Mouse (Mus musculus) cerebellum, adult 2 months (tissue): Measurements from ENCODE around the gene Igdcc3. TPM values are rescaled to one million over a fixed set of nuclear protein-coding genes. Genes with fewer than 3 reads are reported as not detected.

Source experiments
- DNase-seq, 2 experiments: peaks; one replicate each; pipeline ENCODE4 v3.0.0; 2021
- H3K27ac ChIP-seq: fragments of 200-500 bp; 2 replicates; pipeline ENCODE4 v1.5.1; 2012; ENCODE audit warnings: low read length, control low read depth, inconsistent platforms; ENCODE audit not compliant: insufficient read depth
- H3K27me3 ChIP-seq: fragments of 200-500 bp; 2 replicates; pipeline ENCODE4 v1.6.1; 2012; ENCODE audit warnings: inconsistent platforms, mild to moderate bottlenecking, low read length, moderate library complexity; ENCODE audit not compliant: control insufficient read depth, insufficient read depth
- H3K4me1 ChIP-seq: fragments of 200-500 bp; 2 replicates; pipeline ENCODE4 v1.6.1; 2011; ENCODE audit warnings: low read length; ENCODE audit not compliant: control insufficient read depth, insufficient read depth
- H3K4me3 ChIP-seq: fragments of 200-500 bp; replicated peaks from 2 replicates; pipeline ENCODE3; 2011; ENCODE audit warnings: mild to moderate bottlenecking, low read depth, low read length, control low read depth; ENCODE audit not compliant: insufficient read depth
- CTCF ChIP-seq: fragments of 200-500 bp; IDR thresholded peaks from 2 replicates; pipeline ENCODE4 v1.5.1; 2011; ENCODE audit warnings: low read depth, mild to moderate bottlenecking, control low read depth, low read length, moderate library complexity, borderline replicate concordance; ENCODE audit not compliant: insufficient read depth
- POLR2A ChIP-seq: fragments of 200-500 bp; IDR thresholded peaks from 2 replicates; pipeline ENCODE4 v1.6.1; 2011; ENCODE audit warnings: low read length, control low read depth, borderline replicate concordance; ENCODE audit not compliant: insufficient read depth
- WGBS: fragments of 180-500 bp; shearing (Covaris S2); methylation state at CpG from one replicate; pipeline ENCODE4 v1.1.7; 2018; 5-methylcytosine and 5-hydroxymethylcytosine counted together
- polyA plus RNA-seq: library from polyadenylated mRNA; depleted of rRNA; stranded (reverse); fragments of >200 nt; gene quantifications from 2 replicates; pipeline ENCODE4 v1.2.3, GENCODE M21; 2012

Gene Igdcc3
- polyA plus RNA-seq, 1 experiment = 1.8 TPM

- WGBS = 17% methylated on average over 48 of the region's 48 CpGs
- Histone ChIP-seq H3K27me3 (no peaks in the 10 kb centered on the region), H3K27ac (no peak overlapping the region), H3K4me1 (no peaks in the 10 kb centered on the region), H3K4me3 (peak overlapping the region; percentile 30)
- peak; percentile 46 to 61 for DNase-seq
- no peak for TF ChIP-seq POLR2A
- peak; percentile 47; the same call in 1 of the 2 replicates for TF ChIP-seq CTCF
Observed at GRCm38 (mm10) chr9:65123552-65124168, 17.3 kb upstream of the Igdcc3 start.

GRCm38 (mm10) chr9:65128123-65128815, 12.7 kb upstream of the Igdcc3 start:
- no peak overlapping the region for H3K27ac ChIP-seq
- no peaks in the 10 kb centered on the region for H3K27me3 ChIP-seq
- no peak for TF ChIP-seq CTCF
- no peak for TF ChIP-seq POLR2A
- DNase-seq = no peak
- WGBS = 21% methylated on average over 25 of the region's 25 CpGs
- no peaks in the 10 kb centered on the region for H3K4me1 ChIP-seq
- no peak overlapping the region for H3K4me3 ChIP-seq

- Histone ChIP-seq H3K4me3 (no peak overlapping the region), H3K4me1 (no peaks in the 10 kb centered on the region), H3K27me3 (no peaks in the 10 kb centered on the region), H3K27ac (no peak overlapping the region)
- TF ChIP-seq CTCF = no peak
- TF ChIP-seq POLR2A = no peak
- DNase-seq = no peak
- 82% methylated on average over 5 of the region's 5 CpGs for WGBS
Observed at GRCm38 (mm10) chr9:65131717-65132116, 9.3 kb upstream of the Igdcc3 start.

- H3K4me3 ChIP-seq = no peak overlapping the region
- H3K27me3 ChIP-seq = no peaks in the 10 kb centered on the region
- TF ChIP-seq CTCF (peak; percentile 88), POLR2A (no peak)
- 1% methylated on average over 10 of the region's 10 CpGs for WGBS
- no peaks in the 10 kb centered on the region for H3K4me1 ChIP-seq
- DNase-seq = peak; percentile 68 to 82
- no peak overlapping the region for H3K27ac ChIP-seq
Observed at GRCm38 (mm10) chr9:65133739-65134138, 7.2 kb upstream of the Igdcc3 start.

- Histone ChIP-seq H3K4me3 (no peak overlapping the region), H3K27me3 (no peaks in the 10 kb centered on the region; the same call in 1 of the 2 replicates), H3K4me1 (no peaks in the 10 kb centered on the region), H3K27ac (no peak overlapping the region)
- no peak for DNase-seq
- no peak for TF ChIP-seq POLR2A
- no peak for TF ChIP-seq CTCF
- WGBS = 69% methylated on average over 4 of the region's 4 CpGs
Observed at GRCm38 (mm10) chr9:65135126-65135525, 5.9 kb upstream of the Igdcc3 start.

- Histone ChIP-seq H3K4me3 (peak overlapping the region; percentile 41), H3K4me1 (no peaks in the 10 kb centered on the region), H3K27ac (no peak overlapping the region), H3K27me3 (no peaks in the 10 kb centered on the region; the same call in 1 of the 2 replicates)
- 8% methylated on average over 8 of the region's 8 CpGs for WGBS
- DNase-seq = no peak
- TF ChIP-seq POLR2A (no peak), CTCF (no peak)
Observed at GRCm38 (mm10) chr9:65140491-65140890, 498 bp upstream of the Igdcc3 start.

GRCm38 (mm10) chr9:65141306-65141975, 452 bp downstream of the Igdcc3 start:
- H3K4me3 ChIP-seq = peak overlapping the region; percentile 57
- DNase-seq = peak; percentile 28 to 52
- no peaks in the 10 kb centered on the region for H3K4me1 ChIP-seq
- H3K27ac ChIP-seq = no peak overlapping the region
- under 1% methylated on average over 62 of the region's 73 CpGs for WGBS
- H3K27me3 ChIP-seq = no peaks in the 10 kb centered on the region; the same call in 1 of the 2 replicates
- no peak for TF ChIP-seq CTCF
- no peak for TF ChIP-seq POLR2A
